In genomic region chr1:155086416-155086815, GRCm38 (mm10) we compare ENCODE assay signal across 9 mouse cellular contexts. TPM values are rescaled to one million over a fixed set of nuclear protein-coding genes. Genes with fewer than 3 reads are reported as not detected.
DNase-seq lines count a peak whose midpoint lies in the region; ATAC-seq and TF ChIP-seq lines count a peak whose summit lies in the region.
"Had no signal": no experiment of that assay in that cellular context is flagged by ENCODE, and none has a peak within 500 bp of the region (broad histone marks: within the 10 kb centered on the region; RNA-seq: fewer than 3 reads in every experiment).

No protein-coding gene starts in this region.

- TF ChIP-seq CTCF in kidney, adult 2 months (conservative IDR thresholded peaks at IDR 0.05; ENCODE audit: insufficient read depth, insufficient read length, low read depth, low read length), result no peak
- TF ChIP-seq CTCF in olfactory bulb, adult 2 months (IDR thresholded peaks at IDR 0.05; ENCODE audit: insufficient read depth, low read depth, low read length), result no peak

- H3K9ac ChIP-seq in kidney, embryonic 14.5 days (ENCODE audit: low read depth, low read length), result no peak overlapping the region; the same call in 1 of the 2 replicates
- no peak overlapping the region for H3K9ac ChIP-seq in embryonic facial prominence, embryonic 14.5 days (ENCODE audit: low read depth, low read length)
- H3K9ac ChIP-seq: liver, embryonic 14.5 days had no signal

- no peak overlapping the region for H3K4me3 ChIP-seq in kidney, adult 2 months (ENCODE audit: insufficient read depth, low read depth, low read length)
- H3K4me3 ChIP-seq in kidney, embryonic 14.5 days (ENCODE audit: low read length), result no peak overlapping the region
- H3K4me3 ChIP-seq in embryonic facial prominence, embryonic 14.5 days (ENCODE audit: low read depth, low read length), result no peak overlapping the region
- no peak overlapping the region for H3K4me3 ChIP-seq in olfactory bulb, adult 2 months (ENCODE audit: insufficient read depth, low read depth, low read length)

- no peaks in the 10 kb centered on the region for H3K27me3 ChIP-seq in kidney, adult 2 months (replicated peaks; ENCODE audit: control insufficient read depth, insufficient read depth, low read length)
- no peaks in the 10 kb centered on the region for H3K27me3 ChIP-seq in kidney, embryonic 14.5 days (ENCODE audit: control insufficient read depth, insufficient read depth, low read length)
- no peaks in the 10 kb centered on the region for H3K27me3 ChIP-seq in embryonic facial prominence, embryonic 14.5 days (replicated peaks; ENCODE audit: control insufficient read depth, insufficient read depth, low read length)

- H3K9me3 ChIP-seq in kidney, embryonic 14.5 days (ENCODE audit: control insufficient read depth, low read length), result no peaks in the 10 kb centered on the region
- H3K9me3 ChIP-seq in embryonic facial prominence, embryonic 14.5 days (ENCODE audit: control insufficient read depth, low read length), result no peaks in the 10 kb centered on the region

- intact Hi-C loops in gastrocnemius, postnatal 36 days (cut with DNase I), result loop anchor here (5.0 kb wide), 2 partner anchors 51 to 116 kb away; no protein-coding TSS in a partner anchor
- intact Hi-C loops in left cerebral cortex, postnatal 25 days (cut with DNase I), result no loop called here

- whole genome bisulfite sequencing in kidney, adult 2 months, result 33% methylated on average over 7 of the region's 7 CpGs
- WGBS in kidney, embryonic 14.5 days, result 22% methylated on average over 7 of the region's 7 CpGs
- WGBS in embryonic facial prominence, embryonic 14.5 days, result 12% methylated on average over 7 of the region's 7 CpGs
- WGBS in olfactory bulb, adult 2 months, result 10% methylated on average over 7 of the region's 7 CpGs

- H3K4me2 ChIP-seq in kidney, embryonic 14.5 days (replicated peaks; ENCODE audit: low read depth, low read length), result no peak overlapping the region
- H3K4me2 ChIP-seq in embryonic facial prominence, embryonic 14.5 days (ENCODE audit: low read depth, low read length), result peak overlapping the region; percentile 13; the same call in 1 of the 2 replicates

- DNase-seq in kidney, adult 2 months, result peak; percentile 83
- peak; percentile 53 for DNase-seq in embryonic facial prominence, embryonic 14.5 days (ENCODE audit: low spot score)
- DNase-seq in kidney, adult 9 months, result peak; percentile 70
- DNase-seq in gastrocnemius, postnatal 36 days, result no peak
- DNase-seq in lung, postnatal 25 days (ENCODE audit: low spot score), result no peak
- no peak for DNase-seq in left cerebral cortex, postnatal 25 days (ENCODE audit: low spot score in 2 of 2)

- no peak for TF ChIP-seq POLR2A in kidney, adult 2 months (IDR thresholded peaks at IDR 0.05; ENCODE audit: low read depth, low read length)
- no peak for TF ChIP-seq POLR2A in olfactory bulb, adult 2 months (IDR thresholded peaks at IDR 0.05; ENCODE audit: insufficient read depth, low read depth, low read length)

- peak overlapping the region; percentile 32; the same call in 1 of the 2 replicates for H3K27ac ChIP-seq in kidney, adult 2 months (ENCODE audit: insufficient read depth, low read depth, low read length)
- no peak overlapping the region for H3K27ac ChIP-seq in kidney, embryonic 14.5 days (ENCODE audit: low read depth, low read length)
- peak overlapping the region; percentile 64 for H3K27ac ChIP-seq in embryonic facial prominence, embryonic 14.5 days (replicated peaks; ENCODE audit: low read depth, low read length)
- H3K27ac ChIP-seq in olfactory bulb, adult 2 months (ENCODE audit: insufficient read depth, low read depth, low read length), result peak overlapping the region; percentile 97
- H3K27ac ChIP-seq: liver, embryonic 14.5 days had no signal

- H3K36me3 ChIP-seq in kidney, adult 2 months (ENCODE audit: control insufficient read depth, insufficient read depth, low read length), result no peaks in the 10 kb centered on the region
- H3K36me3 ChIP-seq in kidney, embryonic 14.5 days (ENCODE audit: control insufficient read depth, insufficient read depth, low read length), result no peaks in the 10 kb centered on the region
- H3K36me3 ChIP-seq in embryonic facial prominence, embryonic 14.5 days (ENCODE audit: control insufficient read depth, insufficient read depth, low read length), result no peaks in the 10 kb centered on the region

- ATAC-seq in kidney, embryonic 14.5 days (ENCODE audit: low FRiP score, low TSS enrichment), result no peak
- no peak for ATAC-seq in embryonic facial prominence, embryonic 14.5 days (ENCODE audit: low read depth)

- peaks cover 30% of the 10 kb centered on the region for H3K4me1 ChIP-seq in kidney, adult 2 months (ENCODE audit: control insufficient read depth, insufficient read depth, low read length)
- peaks cover 37% of the 10 kb centered on the region for H3K4me1 ChIP-seq in kidney, embryonic 14.5 days (ENCODE audit: control insufficient read depth, insufficient read depth, low read length)
- H3K4me1 ChIP-seq in embryonic facial prominence, embryonic 14.5 days (ENCODE audit: control insufficient read depth, insufficient read depth, low read length), result peaks cover 58% of the 10 kb centered on the region
- H3K4me1 ChIP-seq in olfactory bulb, adult 2 months (ENCODE audit: control insufficient read depth, insufficient read depth, low read length), result peaks cover 45% of the 10 kb centered on the region

RNA-seq across cellular contexts. Expression of gene Ier5, which starts 13.0 kb away (rescaled TPM):
- 8.6 and 9.8 TPM in 2 replicates for polyA plus RNA-seq in kidney, adult 2 months (2012; rRNA removed)
- polyA plus RNA-seq in kidney, embryonic 14.5 days (2014; fragmentation: Nextera tagmentation; extraction: Ambion mirVana), result 13.1 and 14.8 TPM in 2 replicates
- 9.9 and 11.0 TPM in 2 replicates for polyA plus RNA-seq in embryonic facial prominence, embryonic 14.5 days (2014; fragmentation: Nextera tagmentation; extraction: Ambion mirVana)
- polyA plus RNA-seq in olfactory bulb, adult 2 months (2012; ENCODE audit: insufficient read depth, insufficient read length, low replicate concordance, missing spikeins), result not detected in 2 replicates
- total RNA-seq in gastrocnemius, postnatal 36 days (2021), result 1 to 10 TPM; 7.1 to 9.7 TPM
- total RNA-seq in left cerebral cortex, postnatal 25 days (2021), result 10 to 100 TPM; 45.6 to 62.4 TPM

Comparison
In these comparisons a context has a peak if more than half of its experiments do, and no peak if none do; other contexts are left out.
1. DNase-seq: peak in kidney, adult 2 months (single experiment), embryonic facial prominence, embryonic 14.5 days (single experiment) and kidney, adult 9 months (single experiment); none in gastrocnemius, postnatal 36 days (0 of 2), lung, postnatal 25 days (single experiment) and left cerebral cortex, postnatal 25 days (0 of 2).